Mouse (Mus musculus) liver, embryonic 16.5 days (tissue): ENCODE results near the gene Mri1. TPM values are rescaled to one million over a fixed set of nuclear protein-coding genes. Genes with fewer than 3 reads are reported as not detected.

Experiments used
- ATAC-seq: fragments of 200-750 bp; cut with Nextera tagmentation; 2 replicates; pipeline ENCODE4 v1.8.0; 2017; ENCODE audit warnings: low read depth, mild to moderate bottlenecking, moderate number of reproducible peaks, moderate library complexity
- H3K27ac ChIP-seq: fragments of 300-500 bp; sonication (generic); 2 replicates; pipeline ENCODE4 v1.5.1; 2014; ENCODE audit warnings: mild to moderate bottlenecking, low read length
- H3K27me3 ChIP-seq: fragments of 300-500 bp; sonication (generic); 2 replicates; pipeline ENCODE4 v1.6.1; 2014; ENCODE audit warnings: low read depth, low read length, mixed read lengths; ENCODE audit not compliant: control insufficient read depth, insufficient read depth
- H3K36me3 ChIP-seq: fragments of 300-500 bp; sonication (generic); 2 replicates; pipeline ENCODE4 v1.6.1; 2014; ENCODE audit warnings: mild to moderate bottlenecking; ENCODE audit not compliant: control insufficient read depth, insufficient read depth
- H3K4me1 ChIP-seq: fragments of 300-500 bp; sonication (generic); 2 replicates; pipeline ENCODE4 v1.6.1; 2014; ENCODE audit warnings: low read depth, low read length, mixed read lengths; ENCODE audit not compliant: control insufficient read depth
- H3K4me2 ChIP-seq: fragments of 300-500 bp; sonication (generic); 2 replicates; pipeline ENCODE4 v1.6.1; 2014; ENCODE audit warnings: low read depth, low read length, mixed read lengths
- H3K4me3 ChIP-seq: fragments of 300-500 bp; sonication (generic); 2 replicates; pipeline ENCODE4 v1.5.1; 2014; ENCODE audit warnings: low read depth, mild to moderate bottlenecking, low read length
- H3K9ac ChIP-seq: fragments of 300-500 bp; sonication (generic); 2 replicates; pipeline ENCODE4 v1.6.1; 2014; ENCODE audit warnings: low read depth, low read length
- H3K9me3 ChIP-seq: fragments of 300-500 bp; sonication (generic); replicated peaks from 2 replicates; pipeline ENCODE4 v1.6.1; 2016; ENCODE audit warnings: low read length; ENCODE audit not compliant: control insufficient read depth
- WGBS: fragments of 180-500 bp; shearing (Covaris S2); extraction: QIAGEN DNeasy Blood & Tissue Kit; methylation state at CpG from one replicate; pipeline ENCODE4 v1.1.7; 2014; ENCODE audit not compliant: insufficient replicate concordance; 5-methylcytosine and 5-hydroxymethylcytosine counted together
- polyA plus RNA-seq: library from polyadenylated mRNA; unstranded; fragments of >200 nt; fragmentation: Nextera tagmentation; extraction: Ambion mirVana; gene quantifications from 2 replicates; pipeline ENCODE4 v1.2.1, GENCODE M21; 2015

Gene Mri1
- polyA plus RNA-seq, 1 experiment from 2014 or later: 27.9 TPM

- ATAC-seq: no peak
- WGBS: 73% methylated on average over 21 of the region's 21 CpGs
- no peak overlapping the region for H3K4me2 ChIP-seq
- H3K9me3 ChIP-seq: no peaks in the 10 kb centered on the region
- peaks cover 5% of the 10 kb centered on the region for H3K4me1 ChIP-seq
- no peak overlapping the region for H3K4me3 ChIP-seq
- H3K36me3 ChIP-seq: no peaks in the 10 kb centered on the region
- no peak overlapping the region for H3K9ac ChIP-seq
- no peak overlapping the region for H3K27ac ChIP-seq
- H3K27me3 ChIP-seq: no peaks in the 10 kb centered on the region
Measured at GRCm38 (mm10) chr8:84223322-84224029, 33.6 kb downstream of the Mri1 start.

- Histone ChIP-seq H3K4me3 (no peak overlapping the region), H3K27ac (peak overlapping the region; percentile 13; the same call in 1 of the 2 replicates), H3K9me3 (no peaks in the 10 kb centered on the region), H3K36me3 (no peaks in the 10 kb centered on the region), H3K9ac (no peak overlapping the region), H3K27me3 (no peaks in the 10 kb centered on the region), H3K4me2 (no peak overlapping the region), H3K4me1 (peaks cover 5% of the 10 kb centered on the region)
- whole genome bisulfite sequencing: 48% methylated on average over 9 of the region's 9 CpGs
- ATAC-seq: no peak; the same call in 1 of the 2 replicates
Measured at GRCm38 (mm10) chr8:84222566-84223165, 34.5 kb downstream of the Mri1 start.

DNA sequence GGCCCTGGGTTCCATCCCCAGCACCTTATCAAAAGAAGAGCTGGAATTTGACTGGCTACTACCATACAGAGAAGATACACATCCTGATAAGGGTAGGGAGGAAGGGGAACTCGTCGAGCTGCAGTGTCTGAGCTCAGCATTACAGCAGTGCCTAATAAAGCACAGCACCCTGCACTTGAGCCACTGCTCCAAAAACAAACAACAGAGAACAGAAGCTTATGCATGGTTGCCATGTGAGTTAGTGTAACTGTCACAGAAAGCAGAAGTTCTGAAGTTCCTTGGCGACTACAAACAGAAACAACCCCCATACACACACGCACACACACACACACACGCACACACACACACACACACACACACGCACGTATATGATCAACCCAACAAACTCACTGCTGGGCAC is 37.0 kb downstream of the Mri1 start:
- H3K4me2 ChIP-seq: no peak overlapping the region
- H3K27ac ChIP-seq: no peak overlapping the region
- 37% methylated on average over 7 of the region's 7 CpGs for WGBS
- no peaks in the 10 kb centered on the region for H3K27me3 ChIP-seq
- H3K4me3 ChIP-seq: no peak overlapping the region
- ATAC-seq: 0 out of 2 replicates have a peak, but pooled peaks have one; percentile 22
- H3K4me1 ChIP-seq: peaks cover 5% of the 10 kb centered on the region
- no peak overlapping the region for H3K9ac ChIP-seq
- H3K9me3 ChIP-seq: no peaks in the 10 kb centered on the region
- H3K36me3 ChIP-seq: 0 out of 2 replicates have a peak, but pooled peaks cover 2% of the 10 kb centered on the region

- Histone ChIP-seq H3K4me2 (no peak overlapping the region), H3K36me3 (0 out of 2 replicates have a peak, but pooled peaks cover 2% of the 10 kb centered on the region), H3K27ac (no peak overlapping the region), H3K27me3 (no peaks in the 10 kb centered on the region), H3K9me3 (no peaks in the 10 kb centered on the region), H3K4me3 (no peak overlapping the region), H3K9ac (no peak overlapping the region), H3K4me1 (peaks cover 5% of the 10 kb centered on the region)
- WGBS: 77% methylated on average over 5 of the region's 5 CpGs
- no peak for ATAC-seq
Measured at GRCm38 (mm10) chr8:84218143-84218542, 39.0 kb downstream of the Mri1 start.

DNA sequence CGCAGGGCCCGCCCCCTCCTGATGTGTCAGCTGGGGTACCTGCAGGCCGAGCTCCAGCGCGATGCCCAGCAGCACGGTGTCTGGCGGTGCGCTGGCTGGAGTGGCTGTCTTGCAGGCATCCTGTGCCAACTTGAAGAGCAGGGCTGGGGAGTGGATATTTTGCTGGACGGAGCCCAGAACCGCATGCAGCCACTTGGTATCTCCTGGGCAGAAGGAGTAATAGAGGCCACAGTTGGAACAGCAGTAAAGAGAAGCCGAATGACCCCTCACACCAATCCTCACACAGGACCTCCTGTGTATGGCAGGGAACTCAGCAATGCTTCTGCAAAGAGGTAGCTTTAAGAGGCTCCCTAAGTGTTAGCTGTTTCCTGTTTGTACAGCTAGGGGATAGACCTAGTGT is 39.9 kb downstream of the Mri1 start:
- 81% methylated on average over 11 of the region's 11 CpGs for WGBS

DNA sequence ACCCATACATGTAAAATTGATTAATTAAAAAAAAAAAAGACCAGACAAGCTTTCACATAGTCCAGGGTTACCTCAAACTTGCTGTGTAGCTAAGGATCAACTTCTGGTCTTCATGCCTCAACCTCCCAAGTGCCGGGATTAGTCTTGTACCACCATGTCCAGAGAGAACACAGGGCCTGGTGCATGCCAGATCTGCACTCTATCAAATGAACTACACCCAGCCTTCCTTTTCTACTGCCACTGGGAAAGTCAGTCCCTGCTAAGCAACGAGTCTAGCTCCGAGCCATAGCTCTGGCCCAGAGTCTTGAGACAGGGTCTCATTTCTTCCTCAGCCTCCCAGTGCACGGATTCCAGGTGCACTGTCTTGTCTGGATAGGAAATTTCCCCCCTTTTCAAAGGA is 43.8 kb downstream of the Mri1 start:
- H3K4me2 ChIP-seq: no peak overlapping the region
- H3K4me1 ChIP-seq: peaks cover 3% of the 10 kb centered on the region
- WGBS: 58% methylated on average over 4 of the region's 4 CpGs
- H3K4me3 ChIP-seq: no peak overlapping the region
- H3K36me3 ChIP-seq: 0 out of 2 replicates have a peak, but pooled peaks cover 2% of the 10 kb centered on the region
- H3K27me3 ChIP-seq: no peaks in the 10 kb centered on the region
- no peak for ATAC-seq
- H3K27ac ChIP-seq: no peak overlapping the region
- no peak overlapping the region for H3K9ac ChIP-seq
- no peaks in the 10 kb centered on the region for H3K9me3 ChIP-seq

More for the DNA sequence above, 39.9 kb downstream of the Mri1 start:
- 0 out of 2 replicates have a peak, but pooled peaks cover 2% of the 10 kb centered on the region for H3K36me3 ChIP-seq
- no peaks in the 10 kb centered on the region for H3K27me3 ChIP-seq
- ATAC-seq: no peak
- no peak overlapping the region for H3K4me2 ChIP-seq
- H3K9ac ChIP-seq: no peak overlapping the region
- no peaks in the 10 kb centered on the region; the same call in 1 of the 2 replicates for H3K4me1 ChIP-seq
- no peak overlapping the region for H3K27ac ChIP-seq
- no peaks in the 10 kb centered on the region for H3K9me3 ChIP-seq
- no peak overlapping the region for H3K4me3 ChIP-seq

DNA sequence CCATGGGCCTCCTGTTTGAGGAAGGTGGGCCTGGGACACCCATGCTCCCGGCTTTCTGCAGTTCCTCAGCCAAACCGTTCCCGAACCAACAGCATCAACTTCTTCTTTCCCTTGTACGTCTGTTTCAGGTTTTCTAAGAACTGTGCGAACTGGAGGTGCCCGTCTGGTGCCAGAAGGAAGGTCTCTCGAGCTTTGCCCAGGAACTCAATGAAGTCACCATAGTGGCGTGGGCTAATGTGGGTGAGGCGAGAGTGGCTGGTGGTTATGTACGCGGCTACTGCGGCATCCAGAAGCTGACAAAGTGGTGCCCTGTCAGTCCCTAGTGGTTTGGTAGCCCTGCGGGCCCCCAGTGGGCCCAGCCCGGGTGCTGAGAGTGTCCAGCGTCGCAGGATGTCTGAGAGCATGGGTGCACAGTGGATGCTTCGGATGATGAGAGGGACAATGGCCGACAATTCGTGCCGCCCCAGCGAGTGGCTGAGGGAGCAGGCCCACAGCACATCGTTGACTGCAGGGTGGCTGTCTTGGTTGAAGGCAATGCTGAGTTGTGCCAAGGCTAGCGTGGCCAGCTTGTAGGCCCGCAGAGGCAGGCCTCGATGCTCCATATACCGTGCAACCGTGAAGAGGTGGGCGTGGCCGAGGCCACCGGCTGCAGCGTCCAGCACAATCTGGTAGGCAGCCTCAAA is 45.1 kb downstream of the Mri1 start:
- peaks cover 3% of the 10 kb centered on the region for H3K4me1 ChIP-seq
- H3K36me3 ChIP-seq: 0 out of 2 replicates have a peak, but pooled peaks cover under 1% of the 10 kb centered on the region
- no peak for ATAC-seq
- WGBS: 81% methylated on average over 31 of the region's 31 CpGs
- H3K27me3 ChIP-seq: no peaks in the 10 kb centered on the region
- H3K27ac ChIP-seq: no peak overlapping the region
- no peak overlapping the region for H3K9ac ChIP-seq
- no peak overlapping the region for H3K4me2 ChIP-seq
- no peak overlapping the region for H3K4me3 ChIP-seq
- no peaks in the 10 kb centered on the region for H3K9me3 ChIP-seq

GRCm38 (mm10) chr8:84211202-84211601 is 45.9 kb downstream of the Mri1 start:
- Histone ChIP-seq H3K4me2 (no peak overlapping the region), H3K27ac (no peak overlapping the region), H3K36me3 (no peaks in the 10 kb centered on the region), H3K9me3 (no peaks in the 10 kb centered on the region), H3K9ac (no peak overlapping the region), H3K4me1 (peaks cover 3% of the 10 kb centered on the region), H3K27me3 (no peaks in the 10 kb centered on the region), H3K4me3 (no peak overlapping the region)
- WGBS: 72% methylated on average over 3 of the region's 3 CpGs
- no peak for ATAC-seq
